Mouse (Mus musculus) olfactory bulb, adult 2 months (tissue): Measurements from ENCODE around the gene Rhbdl3.

Experiments used
- CTCF ChIP-seq: fragments of 200-500 bp; IDR thresholded peaks from 2 replicates; pipeline ENCODE4 v1.5.1; 2012; ENCODE audit warnings: low read depth, mild to moderate bottlenecking, low read length, moderate library complexity; ENCODE audit not compliant: insufficient read depth
- POLR2A ChIP-seq: fragments of 200-500 bp; IDR thresholded peaks from 2 replicates; pipeline ENCODE4 v1.6.1; 2012; ENCODE audit warnings: mild to moderate bottlenecking, low read depth, low read length, moderate library complexity; ENCODE audit not compliant: insufficient read depth

DNA sequence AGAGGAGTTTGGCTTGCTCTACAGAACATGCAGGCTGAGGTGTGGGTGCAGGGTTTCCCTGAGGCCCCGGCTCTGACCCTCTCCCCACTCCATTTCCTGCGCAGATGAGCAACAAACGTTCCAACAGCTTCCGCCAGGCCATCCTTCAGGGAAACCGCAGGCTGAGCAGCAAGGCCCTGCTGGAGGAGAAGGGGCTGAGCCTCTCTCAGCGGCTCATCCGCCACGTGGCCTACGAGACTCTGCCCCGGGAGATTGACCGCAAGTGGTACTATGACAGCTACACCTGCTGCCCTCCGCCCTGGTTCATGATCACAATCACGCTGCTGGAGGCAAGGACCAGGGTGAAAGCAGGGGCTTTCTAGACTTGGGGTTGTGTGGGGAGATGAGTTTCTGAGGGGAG, 22.5 kb downstream of the Rhbdl3 start:
- TF ChIP-seq CTCF (no peak), POLR2A (no peak)
